Mouse (Mus musculus) E14TG2a.4 (cell line): Measurements from ENCODE around the gene Vamp1.

Source experiments
- H3K27me3 ChIP-seq: 2 replicates; pipeline ENCODE4 v1.6.1; 2014; ENCODE audit warnings: low read length, control low read depth; ENCODE audit not compliant: insufficient read depth
- H3K36me3 ChIP-seq: 2 replicates; pipeline ENCODE4 v1.6.1; 2014; ENCODE audit warnings: low read length, control low read depth; ENCODE audit not compliant: insufficient read depth
- H3K4me1 ChIP-seq: replicated peaks from 2 replicates; pipeline ENCODE4 v1.6.1; 2014; ENCODE audit warnings: low read depth, low read length, control low read depth
- H3K4me3 ChIP-seq: replicated peaks from 2 replicates; pipeline ENCODE4 v1.5.1; 2014; ENCODE audit warnings: mild to moderate bottlenecking, low read length
- H3K9me3 ChIP-seq: 2 replicates; pipeline ENCODE4 v1.6.1; 2014; ENCODE audit warnings: low read length, control low read depth
- CTCF ChIP-seq: conservative IDR thresholded peaks from 2 replicates; pipeline ENCODE4 v1.5.1; 2014; ENCODE audit warnings: low read length
- NANOG ChIP-seq: IDR thresholded peaks from 2 replicates; pipeline ENCODE4 v1.6.1; 2014; ENCODE audit warnings: borderline replicate concordance, low read length, mixed read lengths
- POU5F1 ChIP-seq: IDR thresholded peaks from 2 replicates; pipeline ENCODE4 v1.6.1; 2014; ENCODE audit warnings: low read length, borderline replicate concordance

Vamp1 gene

GRCm38 (mm10) chr6:125244551-125244950 lies 29.2 kb downstream of the Vamp1 start:
- Histone ChIP-seq H3K4me1 (no peaks in the 10 kb centered on the region), H3K27me3 (0 out of 2 replicates have a peak, but pooled peaks cover 3% of the 10 kb centered on the region), H3K9me3 (peaks cover 8% of the 10 kb centered on the region; the same call in 1 of the 2 replicates), H3K4me3 (no peak overlapping the region), H3K36me3 (no peaks in the 10 kb centered on the region)
- TF ChIP-seq POU5F1 (no peak), CTCF (no peak), NANOG (no peak)

DNA sequence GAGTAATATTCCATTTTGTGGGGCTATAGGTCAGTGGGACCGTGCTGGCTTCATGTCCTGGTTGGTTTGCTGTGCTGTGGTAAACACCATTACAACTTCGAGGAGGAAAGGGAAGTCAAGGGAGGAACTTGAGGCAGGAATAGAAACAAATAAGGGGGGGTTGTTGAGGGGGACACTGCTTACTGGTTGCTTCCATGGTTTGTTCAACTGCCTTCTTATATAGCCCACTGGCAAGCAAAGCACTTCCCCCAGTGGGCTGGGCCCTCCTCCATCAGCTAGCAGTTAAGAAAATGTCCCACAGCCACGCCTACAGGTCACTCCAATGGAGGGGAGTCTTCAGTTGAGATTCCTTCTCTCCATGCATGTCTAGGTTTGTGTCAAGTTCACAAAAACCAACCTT lies 36.9 kb downstream of the Vamp1 start:
- Histone ChIP-seq H3K4me1 (peaks cover 14% of the 10 kb centered on the region), H3K27me3 (0 out of 2 replicates have a peak, but pooled peaks cover 3% of the 10 kb centered on the region), H3K4me3 (no peak overlapping the region), H3K36me3 (no peaks in the 10 kb centered on the region), H3K9me3 (peaks cover 35% of the 10 kb centered on the region)
- no peak for TF ChIP-seq CTCF
- TF ChIP-seq NANOG, result no peak
- TF ChIP-seq POU5F1, result no peak

GRCm38 (mm10) chr6:125252711-125253110 lies 37.4 kb downstream of the Vamp1 start:
- Histone ChIP-seq H3K36me3 (no peaks in the 10 kb centered on the region), H3K4me3 (no peak overlapping the region), H3K9me3 (peaks cover 35% of the 10 kb centered on the region), H3K4me1 (peaks cover 16% of the 10 kb centered on the region), H3K27me3 (0 out of 2 replicates have a peak, but pooled peaks cover 3% of the 10 kb centered on the region)
- TF ChIP-seq POU5F1 (no peak), CTCF (no peak), NANOG (no peak)

DNA sequence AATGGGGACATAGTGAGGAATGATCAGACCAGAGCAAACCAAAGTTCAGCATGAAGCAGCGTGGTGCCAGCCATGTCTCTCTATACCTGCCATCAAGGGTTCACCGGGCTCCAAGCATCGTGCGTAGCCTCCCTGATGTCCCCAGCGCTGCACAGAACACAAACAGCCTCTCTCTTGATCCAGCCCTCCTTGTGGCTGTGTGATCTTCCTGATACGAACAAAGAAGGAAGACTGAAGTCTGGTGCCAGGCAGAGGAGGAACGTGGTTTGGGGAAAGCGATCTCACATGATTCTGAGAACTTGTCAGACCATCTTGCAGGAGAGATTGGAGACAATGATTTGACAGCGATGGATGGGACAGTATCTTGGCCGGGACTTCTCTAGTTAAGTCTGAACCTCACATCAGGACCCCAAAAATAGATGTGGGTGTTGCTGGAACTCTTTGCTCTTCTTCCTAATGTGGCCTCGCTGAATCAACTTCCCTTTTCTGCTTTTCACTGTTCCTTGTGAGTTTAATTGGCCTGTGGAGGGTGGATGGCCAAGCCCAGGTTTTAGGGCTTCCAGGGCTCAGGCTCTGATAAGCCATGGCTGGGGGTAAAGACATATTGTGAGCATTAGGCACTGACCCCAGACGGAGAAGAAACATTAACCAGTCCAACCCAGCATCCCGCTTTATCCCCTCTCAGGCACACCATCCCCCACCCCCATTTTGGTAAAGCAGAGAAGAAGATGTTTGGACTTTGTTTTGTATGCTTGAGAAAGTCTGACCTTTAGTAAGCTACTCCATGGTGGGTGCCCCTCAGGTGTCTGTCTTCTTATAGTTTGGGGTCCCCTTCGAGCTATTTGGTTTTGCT lies 38.7 kb downstream of the Vamp1 start:
- peaks cover 4% of the 10 kb centered on the region; the same call in 1 of the 2 replicates for H3K27me3 ChIP-seq
- TF ChIP-seq CTCF (no peak), POU5F1 (no peak), NANOG (no peak)
- peaks cover 26% of the 10 kb centered on the region for H3K9me3 ChIP-seq
- H3K4me3 ChIP-seq, result no peak overlapping the region
- H3K36me3 ChIP-seq, result no peaks in the 10 kb centered on the region
- H3K4me1 ChIP-seq, result peaks cover 17% of the 10 kb centered on the region

DNA sequence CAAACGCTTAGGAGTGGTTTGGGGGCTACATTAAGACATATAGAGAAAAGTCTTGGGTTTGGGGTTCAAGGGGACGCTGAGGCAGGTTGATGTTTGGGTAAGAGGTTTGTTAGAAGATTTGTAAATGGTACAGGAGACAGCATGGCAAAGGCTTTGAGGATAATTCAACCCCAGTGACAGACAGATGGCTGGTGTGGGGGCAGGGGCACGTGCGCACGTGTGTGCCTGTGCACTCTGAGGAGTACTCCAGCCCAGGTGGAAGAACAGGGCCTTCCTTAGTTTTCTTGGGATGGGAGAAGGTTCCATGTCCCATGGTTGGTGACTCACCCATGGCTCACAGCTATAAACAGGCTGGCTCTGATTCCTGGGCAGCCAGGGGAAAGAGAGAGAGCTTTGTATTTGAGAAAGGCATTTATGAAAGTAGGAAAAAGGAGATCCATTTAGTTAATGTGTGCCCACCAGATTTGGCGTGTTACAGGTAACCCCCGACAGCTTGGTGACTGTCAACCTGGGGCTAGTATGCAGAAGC lies 40.2 kb downstream of the Vamp1 start:
- Histone ChIP-seq H3K36me3 (no peaks in the 10 kb centered on the region), H3K4me1 (peaks cover 27% of the 10 kb centered on the region), H3K9me3 (peaks cover 25% of the 10 kb centered on the region), H3K4me3 (no peak overlapping the region), H3K27me3 (peaks cover 4% of the 10 kb centered on the region; the same call in 1 of the 2 replicates)
- no peak for TF ChIP-seq NANOG
- TF ChIP-seq POU5F1, result no peak
- TF ChIP-seq CTCF, result no peak

GRCm38 (mm10) chr6:125256222-125256966 lies 41.0 kb downstream of the Vamp1 start:
- Histone ChIP-seq H3K27me3 (peaks cover 4% of the 10 kb centered on the region; the same call in 1 of the 2 replicates), H3K36me3 (no peaks in the 10 kb centered on the region), H3K4me3 (no peak overlapping the region), H3K9me3 (peaks cover 17% of the 10 kb centered on the region), H3K4me1 (peaks cover 35% of the 10 kb centered on the region)
- no peak for TF ChIP-seq POU5F1
- no peak for TF ChIP-seq CTCF
- no peak for TF ChIP-seq NANOG

GRCm38 (mm10) chr6:125260006-125260555 lies 44.7 kb downstream of the Vamp1 start:
- H3K9me3 ChIP-seq, result no peaks in the 10 kb centered on the region
- no peak overlapping the region for H3K4me3 ChIP-seq
- no peaks in the 10 kb centered on the region for H3K36me3 ChIP-seq
- H3K4me1 ChIP-seq, result peaks cover 44% of the 10 kb centered on the region
- H3K27me3 ChIP-seq, result peaks cover 4% of the 10 kb centered on the region; the same call in 1 of the 2 replicates
- TF ChIP-seq POU5F1 (no peak), NANOG (no peak), CTCF (no peak)

DNA sequence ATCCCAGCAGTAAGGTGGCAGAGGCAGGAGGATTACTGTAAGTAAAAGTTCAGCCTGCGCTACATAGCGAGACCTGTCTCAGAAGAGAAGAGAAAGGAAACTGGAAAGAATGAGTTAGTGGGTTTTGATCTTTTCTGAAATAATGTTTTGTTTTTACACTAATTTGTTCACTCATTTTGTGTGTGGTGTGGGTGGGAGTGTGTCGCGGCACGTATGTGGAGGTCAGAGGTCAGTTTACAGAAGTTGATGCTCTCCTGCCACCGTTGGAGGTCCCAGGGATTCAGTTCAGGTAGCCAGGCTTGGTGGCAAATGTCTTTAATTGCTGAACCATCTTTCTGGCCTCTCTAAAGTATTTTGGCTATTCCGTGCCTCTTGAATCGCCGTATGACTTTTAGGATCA lies 48.9 kb downstream of the Vamp1 start:
- Histone ChIP-seq H3K27me3 (0 out of 2 replicates have a peak, but pooled peaks cover 5% of the 10 kb centered on the region), H3K4me1 (peaks cover 34% of the 10 kb centered on the region), H3K36me3 (no peaks in the 10 kb centered on the region), H3K4me3 (no peak overlapping the region), H3K9me3 (no peaks in the 10 kb centered on the region)
- TF ChIP-seq POU5F1 (no peak), CTCF (no peak), NANOG (no peak)
